Mouse (Mus musculus) MEL (cell line): Measurements from ENCODE around the gene Fam49a. TPM values are rescaled to one million over a fixed set of nuclear protein-coding genes. Genes with fewer than 3 reads are reported as not detected.

ENCODE experiments used
- DNase-seq: peaks from one replicate; pipeline ENCODE4 v3.0.0; 2011; ENCODE audit warnings: low read depth, low spot score
- H3K27ac ChIP-seq: 2 replicates; pipeline ENCODE4 v1.5.1; 2012; ENCODE audit warnings: low read depth, mild to moderate bottlenecking, control low read depth, low read length, moderate library complexity; ENCODE audit not compliant: control insufficient read depth
- H3K27me3 ChIP-seq, 2 experiments: fragments of 150-350 bp in 1 of 2; sonication (generic) in 1 of 2; 2 replicates each; pipeline ENCODE4 v1.6.1; 2012; ENCODE audit warnings: low read length in 2 of 2, mild to moderate bottlenecking in 2 of 2, improper control_type of control experiment in 1 of 2, moderate library complexity in 1 of 2; ENCODE audit not compliant: insufficient read depth in 2 of 2, control insufficient read depth in 1 of 2
- H3K36me3 ChIP-seq, 2 experiments: 2 replicates each; pipeline ENCODE4 v1.6.1; 2012 to 2014; ENCODE audit warnings: low read length in 2 of 2, improper control_type of control experiment in 1 of 2, inconsistent platforms in 1 of 2, mild to moderate bottlenecking in 1 of 2; ENCODE audit not compliant: insufficient read depth in 2 of 2, control insufficient read depth in 1 of 2
- H3K4me1 ChIP-seq, 2 experiments: fragments of 150-350 bp in 1 of 2; sonication (generic) in 1 of 2; 2 replicates each; pipeline ENCODE4 v1.6.1; 2012; ENCODE audit warnings: low read length in 2 of 2, improper control_type of control experiment in 1 of 2, mild to moderate bottlenecking in 1 of 2; ENCODE audit not compliant: insufficient read depth in 2 of 2, control insufficient read depth in 1 of 2
- H3K4me3 ChIP-seq, 2 experiments: fragments of 150-350 bp in 1 of 2; sonication (generic) in 1 of 2; 2 replicates each; pipeline ENCODE4 v1.5.1; 2012; ENCODE audit warnings: low read depth in 2 of 2, low read length in 2 of 2, mild to moderate bottlenecking in 2 of 2, moderate library complexity in 2 of 2, control low read depth in 1 of 2, improper control_type of control experiment in 1 of 2; ENCODE audit not compliant: control insufficient read depth in 1 of 2, insufficient read depth in 1 of 2
- H3K79me2 ChIP-seq: 2 replicates; pipeline ENCODE4 v1.6.1; 2012; ENCODE audit warnings: mild to moderate bottlenecking, low read length, moderate library complexity; ENCODE audit not compliant: control insufficient read depth, poor library complexity, insufficient read depth
- H3K9ac ChIP-seq: 2 replicates; pipeline ENCODE4 v1.6.1; 2012; ENCODE audit warnings: low read depth, mild to moderate bottlenecking, control low read depth, low read length, moderate library complexity; ENCODE audit not compliant: control insufficient read depth, poor library complexity, severe bottlenecking
- H3K9me3 ChIP-seq: fragments of 150-350 bp; sonication (generic); replicated peaks from 2 replicates; pipeline ENCODE4 v1.6.1; 2012; ENCODE audit warnings: mild to moderate bottlenecking, low read length, improper control_type of control experiment, moderate library complexity; ENCODE audit not compliant: insufficient read depth
- BHLHE40 ChIP-seq: IDR thresholded peaks from 2 replicates; pipeline ENCODE4 v1.6.1; 2012; ENCODE audit warnings: low read depth, mild to moderate bottlenecking, inconsistent platforms, low read length, improper control_type of control experiment, borderline replicate concordance
- E2F4 ChIP-seq: IDR thresholded peaks from 2 replicates; pipeline ENCODE4 v1.6.1; 2011; ENCODE audit warnings: low read depth, low read length, improper control_type of control experiment, borderline replicate concordance
- GABPA ChIP-seq: IDR thresholded peaks from 2 replicates; pipeline ENCODE4 v1.6.1; 2012; ENCODE audit warnings: low read depth, mild to moderate bottlenecking, inconsistent platforms, low read length, improper control_type of control experiment, moderate library complexity
- GATA1 ChIP-seq: IDR thresholded peaks from 2 replicates; pipeline ENCODE4 v1.6.1; 2011; ENCODE audit warnings: low read depth, low read length, improper control_type of control experiment
- HCFC1 ChIP-seq: IDR thresholded peaks from 2 replicates; pipeline ENCODE4 v1.6.1; 2012; ENCODE audit warnings: low read depth, mild to moderate bottlenecking, inconsistent platforms, low read length, improper control_type of control experiment, moderate library complexity
- MEF2A ChIP-seq: IDR thresholded peaks from 2 replicates; pipeline ENCODE4 v1.6.1; 2014; ENCODE audit warnings: low read depth, mild to moderate bottlenecking, inconsistent platforms, low read length, improper control_type of control experiment; ENCODE audit not compliant: poor library complexity, insufficient replicate concordance, severe bottlenecking; ENCODE audit errors: extremely low read depth
- NELFE ChIP-seq: IDR thresholded peaks from 2 replicates; pipeline ENCODE4 v1.6.1; 2011; ENCODE audit warnings: low read depth, low read length, improper control_type of control experiment
- NRF1 ChIP-seq: IDR thresholded peaks from 2 replicates; pipeline ENCODE4 v1.6.1; 2014; ENCODE audit warnings: low read depth, mild to moderate bottlenecking, inconsistent platforms, low read length, improper control_type of control experiment, moderate library complexity; ENCODE audit not compliant: poor library complexity, insufficient read depth, severe bottlenecking
- RCOR1 ChIP-seq: IDR thresholded peaks from 2 replicates; pipeline ENCODE4 v1.6.1; 2012; ENCODE audit warnings: low read depth, mild to moderate bottlenecking, inconsistent platforms, low read length, improper control_type of control experiment
- SIN3A ChIP-seq: IDR thresholded peaks from 2 replicates; pipeline ENCODE4 v1.6.1; 2012; ENCODE audit warnings: low read length, improper control_type of control experiment, inconsistent platforms
- TAL1 ChIP-seq: IDR thresholded peaks from 2 replicates; pipeline ENCODE4 v1.6.1; 2012; ENCODE audit warnings: mild to moderate bottlenecking, inconsistent platforms, low read length, moderate library complexity, mixed read lengths
- UBTF ChIP-seq: IDR thresholded peaks from 2 replicates; pipeline ENCODE4 v1.6.1; 2012; ENCODE audit warnings: low read depth, mild to moderate bottlenecking, inconsistent platforms, low read length, improper control_type of control experiment, moderate library complexity, borderline replicate concordance; ENCODE audit not compliant: insufficient read depth
- ZMIZ1 ChIP-seq: IDR thresholded peaks from 2 replicates; pipeline ENCODE4 v1.6.1; 2012; ENCODE audit warnings: low read depth, mild to moderate bottlenecking, inconsistent platforms, low read length, improper control_type of control experiment, moderate library complexity
- ZNF384 ChIP-seq: IDR thresholded peaks from 2 replicates; pipeline ENCODE4 v1.6.1; 2012; ENCODE audit warnings: low read depth, mild to moderate bottlenecking, inconsistent platforms, low read length, improper control_type of control experiment
- polyA plus RNA-seq, 2 experiments: library from polyadenylated mRNA; stranded (reverse) in 1 of 2; unstranded in 1 of 2; fragments of >175 nt in 1 of 2; fragments of >200 nt in 1 of 2; gene quantifications; 2 replicates each; pipeline versions ENCODE4 v1.2.1 to v1.2.4; 2012; ENCODE audit warnings: low replicate concordance in 2 of 2, low read depth in 1 of 2; ENCODE audit not compliant: insufficient read length in 2 of 2, insufficient read depth in 1 of 2, missing spikeins in 1 of 2
- total RNA-seq: library from RNA; depleted of rRNA; stranded (reverse); fragments of 300-350 nt; gene quantifications from 2 replicates; pipeline ENCODE4 v1.2.3, GENCODE M21; 2012

Fam49a gene
- total and polyA plus RNA-seq, 3 experiments: 0.42 to 1.3 TPM; not detected in 1

GRCm38 (mm10) chr12:12428886-12429285 is 166.9 kb downstream of the Fam49a start:
- Histone ChIP-seq H3K4me1 (no peaks in the 10 kb centered on the region), H3K27ac (no peak overlapping the region), H3K36me3 (no peaks in the 10 kb centered on the region), H3K9ac (no peak overlapping the region), H3K4me3 (no peak overlapping the region), H3K9me3 (no peaks in the 10 kb centered on the region), H3K79me2 (no peaks in the 10 kb centered on the region), H3K27me3 (no peaks in the 10 kb centered on the region; a peak in 3 of 4 replicates)
- TF ChIP-seq ZMIZ1: no peak
- no peak for TF ChIP-seq NELFE
- TF ChIP-seq SIN3A: no peak
- TF ChIP-seq NRF1: no peak
- TF ChIP-seq RCOR1: no peak
- no peak for TF ChIP-seq GATA1
- no peak for TF ChIP-seq ZNF384
- no peak for TF ChIP-seq GABPA
- TF ChIP-seq HCFC1: no peak
- TF ChIP-seq E2F4: no peak
- TF ChIP-seq UBTF: no peak
- TF ChIP-seq BHLHE40: no peak
- no peak for TF ChIP-seq TAL1
- no peak for TF ChIP-seq MEF2A
- peak; percentile 24 for DNase-seq
